Mouse (Mus musculus) cerebellum, adult (tissue): ENCODE data around the gene S1pr4.

Experiments
- ATAC-seq: cut with Nextera tagmentation; 2 replicates; pipeline ENCODE4 v1.9.2; 2017; ENCODE audit warnings: mild to moderate bottlenecking, moderate library complexity, mixed read lengths; ENCODE audit not compliant: insufficient number of reproducible peaks, low FRiP score, low TSS enrichment

Gene S1pr4

GRCm38 (mm10) chr10:81467670-81468235 is 32.2 kb downstream of the S1pr4 start:
- no peak for ATAC-seq

- no peak for ATAC-seq
Measured at GRCm38 (mm10) chr10:81466881-81467280, 33.1 kb downstream of the S1pr4 start.

GRCm38 (mm10) chr10:81466066-81466465 is 33.9 kb downstream of the S1pr4 start:
- ATAC-seq = no peak

- no peak for ATAC-seq
Measured at GRCm38 (mm10) chr10:81465265-81465645, 34.7 kb downstream of the S1pr4 start.

GRCm38 (mm10) chr10:81464405-81465264 is 35.3 kb downstream of the S1pr4 start:
- peak; percentile 21; the same call in 1 of the 2 replicates for ATAC-seq

- no peak for ATAC-seq
Measured at GRCm38 (mm10) chr10:81463531-81463930, 36.4 kb downstream of the S1pr4 start.

- no peak for ATAC-seq
Measured at GRCm38 (mm10) chr10:81462917-81463316, 37.0 kb downstream of the S1pr4 start.

GRCm38 (mm10) chr10:81462415-81462804 is 37.5 kb downstream of the S1pr4 start:
- no peak for ATAC-seq

- no peak for ATAC-seq
Measured at GRCm38 (mm10) chr10:81461673-81462414, 38.1 kb downstream of the S1pr4 start.

- no peak for ATAC-seq
Measured at GRCm38 (mm10) chr10:81460951-81461350, 39.0 kb downstream of the S1pr4 start.

GRCm38 (mm10) chr10:81460471-81460870 is 39.5 kb downstream of the S1pr4 start:
- no peak for ATAC-seq

- no peak for ATAC-seq
Measured at GRCm38 (mm10) chr10:81459399-81459798, 40.5 kb downstream of the S1pr4 start.

- ATAC-seq = no peak
Measured at GRCm38 (mm10) chr10:81458267-81458666, 41.7 kb downstream of the S1pr4 start.

- ATAC-seq = no peak
Measured at GRCm38 (mm10) chr10:81457624-81458023, 42.3 kb downstream of the S1pr4 start.

- ATAC-seq = no peak
Measured at GRCm38 (mm10) chr10:81456983-81457563, 42.9 kb downstream of the S1pr4 start.

GRCm38 (mm10) chr10:81455181-81455895 is 44.6 kb downstream of the S1pr4 start, which contains the start of gene Nfic:
Nfic (minus strand) TSS chr10:81455635.
- no peak for ATAC-seq

GRCm38 (mm10) chr10:81454106-81454505 is 45.8 kb downstream of the S1pr4 start:
- ATAC-seq = no peak

GRCm38 (mm10) chr10:81452947-81453288 is 47.0 kb downstream of the S1pr4 start:
- ATAC-seq = no peak

GRCm38 (mm10) chr10:81452237-81452946 is 47.5 kb downstream of the S1pr4 start:
- no peak for ATAC-seq

- no peak for ATAC-seq
Measured at GRCm38 (mm10) chr10:81451365-81451745, 48.6 kb downstream of the S1pr4 start.
